Mouse (Mus musculus) urinary bladder, adult 2 months (tissue): ENCODE data around the gene Nfib. TPM values are rescaled to one million over a fixed set of nuclear protein-coding genes. Genes with fewer than 3 reads are reported as not detected.
A peak's percentile ranks its signal among the peaks of the same experiment; 100 is the strongest.

Experiments
- DNase-seq: peaks from one replicate; pipeline ENCODE4 v3.0.0; 2022; ENCODE audit warnings: low spot score
- polyA plus RNA-seq: library from polyadenylated mRNA; depleted of rRNA; stranded (reverse); fragments of >200 nt; gene quantifications from 2 replicates; pipeline ENCODE4 v1.2.3, GENCODE M21; 2012

Nfib gene
- polyA plus RNA-seq, 1 experiment = 28.0 TPM

DNA sequence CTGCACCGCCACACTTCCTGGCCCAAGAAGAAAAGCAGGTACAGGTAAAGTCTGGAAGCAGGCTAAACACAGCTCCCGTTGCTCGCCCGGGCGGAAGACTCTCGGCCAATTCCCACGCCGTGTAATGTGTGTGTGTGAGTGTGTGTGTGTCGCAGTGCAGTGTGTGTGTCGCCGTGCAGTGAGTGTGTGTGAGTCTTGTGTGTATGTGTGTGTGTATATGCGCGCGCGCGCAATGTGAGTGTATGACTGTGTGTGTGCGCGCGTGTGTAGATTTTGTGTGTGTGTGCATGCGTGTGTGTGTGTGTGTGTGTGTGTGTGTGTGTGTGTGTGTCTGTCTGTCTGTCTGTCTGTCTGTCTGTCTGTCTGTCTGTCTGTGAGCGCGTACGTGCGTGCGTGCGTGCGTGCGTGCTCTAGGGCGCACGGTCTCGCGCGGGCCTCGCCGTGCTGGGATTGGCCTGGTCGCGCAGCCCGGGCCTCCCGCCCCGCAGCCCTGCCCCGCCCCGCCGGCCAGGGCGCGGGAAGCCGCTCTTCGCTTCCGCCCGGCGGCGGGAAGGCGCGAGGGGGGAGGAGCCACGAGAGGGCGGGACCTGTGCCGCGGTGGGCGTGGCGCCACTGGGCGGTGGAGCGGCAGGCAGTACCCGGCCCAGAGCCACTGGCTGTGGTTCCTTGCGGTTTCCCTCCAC, 192.7 kb downstream of the Nfib start:
- DNase-seq = peak; percentile 96

DNA sequence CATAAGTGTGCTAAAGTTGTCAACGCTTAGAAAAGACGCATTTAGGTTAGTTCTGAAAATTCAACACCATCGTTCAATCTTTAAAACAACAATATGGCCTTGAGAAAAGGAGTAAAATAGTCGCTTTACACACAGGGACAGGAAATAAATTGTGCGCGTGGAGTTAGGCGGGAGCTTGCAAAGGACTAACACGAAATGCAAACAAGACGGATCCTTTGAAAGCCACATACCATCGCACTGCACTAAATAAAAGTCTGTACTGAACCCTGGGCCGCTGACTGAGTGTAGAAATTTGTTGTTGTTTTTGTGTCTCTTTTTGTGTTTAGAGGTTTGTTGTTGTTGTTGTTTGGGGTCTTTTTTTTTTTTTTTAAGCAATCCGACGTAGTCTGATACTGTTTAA, 193.2 kb downstream of the Nfib start:
- no peak for DNase-seq

DNA sequence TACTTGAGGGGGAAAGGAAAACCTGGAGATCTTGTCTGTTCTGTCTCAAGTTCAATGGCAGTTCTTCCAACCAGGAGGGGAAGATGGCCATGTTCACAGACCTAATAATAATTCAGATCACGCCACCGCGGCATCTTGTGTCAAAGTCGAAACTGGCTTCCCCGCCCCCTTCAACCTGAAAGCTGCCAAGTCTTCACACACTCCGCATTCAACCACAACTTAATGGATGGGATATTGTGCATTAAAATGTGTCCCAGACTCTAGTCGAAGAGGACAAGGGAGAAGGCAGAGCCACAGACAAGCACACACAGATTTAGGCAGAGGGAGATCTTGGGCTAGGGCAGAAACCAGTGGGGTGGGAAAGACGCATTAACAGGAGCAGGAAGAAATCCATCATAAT, 194.0 kb downstream of the Nfib start:
- no peak for DNase-seq

DNA sequence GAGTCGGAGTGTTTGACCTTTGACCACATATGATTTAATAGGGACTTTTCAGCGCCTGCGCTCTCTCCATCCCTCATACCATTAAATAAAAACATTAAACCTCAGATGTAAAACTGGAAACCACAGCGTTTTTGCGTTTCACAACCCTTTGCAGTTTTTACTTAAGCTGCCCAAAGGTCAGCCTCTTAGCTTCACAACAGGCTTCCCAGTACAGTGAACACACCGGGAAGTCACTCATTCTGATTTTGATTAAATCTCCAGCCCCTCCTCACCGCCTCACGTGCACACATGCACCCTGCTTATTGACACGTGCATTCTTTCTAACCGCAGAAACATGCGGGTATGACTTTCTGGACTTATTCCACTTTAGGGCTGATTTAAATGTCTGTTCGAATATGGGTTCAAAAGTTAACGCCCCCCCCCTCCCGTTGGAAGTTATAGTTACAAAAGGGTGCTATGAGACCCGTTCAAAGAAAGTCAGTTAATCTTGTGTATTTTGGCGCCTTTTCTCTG, 194.5 kb downstream of the Nfib start:
- no peak for DNase-seq

DNA sequence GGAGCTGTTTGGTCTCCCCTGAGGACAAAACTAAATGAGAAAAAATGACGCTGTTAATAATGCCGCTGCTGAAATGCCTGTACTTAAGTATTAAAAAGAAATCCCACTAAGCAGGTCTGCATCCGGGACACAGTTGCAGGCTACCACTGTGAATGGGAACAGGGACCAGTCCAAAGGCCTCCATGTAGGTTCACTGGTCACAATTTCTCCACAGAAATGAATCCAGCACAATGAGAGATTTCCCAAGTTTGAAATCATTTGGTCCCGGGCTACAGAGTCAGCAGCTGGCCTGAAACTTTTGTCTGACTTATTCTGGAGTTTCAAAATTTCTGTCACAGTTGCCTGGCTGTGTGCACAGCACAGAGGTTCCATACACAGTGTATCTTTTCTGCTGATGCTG, 195.8 kb downstream of the Nfib start:
- no peak for DNase-seq

DNA sequence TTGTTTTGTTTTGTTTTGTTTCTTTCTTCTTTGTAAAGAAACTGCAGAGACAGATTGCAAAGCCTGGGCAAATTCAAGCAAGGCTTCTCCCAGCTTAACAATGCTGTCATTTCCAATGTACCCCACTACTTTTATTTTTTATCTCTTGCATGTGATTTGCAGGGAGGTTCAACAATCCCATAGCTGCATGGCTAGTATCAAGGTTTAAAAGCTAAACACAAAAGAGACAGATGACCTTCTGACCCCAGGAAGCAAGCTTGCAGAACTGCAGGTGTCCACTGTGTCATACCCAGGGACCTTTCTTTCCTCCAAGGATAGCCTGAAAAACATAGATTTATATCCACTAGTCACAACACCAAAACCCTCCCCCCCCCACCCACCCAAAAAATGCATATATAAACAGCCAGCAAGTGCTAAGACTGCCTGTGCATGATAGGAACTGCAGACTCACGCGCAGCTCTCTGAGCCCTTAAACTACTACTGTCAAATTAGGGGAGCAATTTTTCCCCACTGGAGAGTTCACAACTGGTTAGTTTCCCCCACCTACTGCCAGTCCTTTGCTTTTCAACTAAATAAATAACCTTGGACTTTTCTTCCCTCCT, 196.3 kb downstream of the Nfib start:
- no peak for DNase-seq

DNA sequence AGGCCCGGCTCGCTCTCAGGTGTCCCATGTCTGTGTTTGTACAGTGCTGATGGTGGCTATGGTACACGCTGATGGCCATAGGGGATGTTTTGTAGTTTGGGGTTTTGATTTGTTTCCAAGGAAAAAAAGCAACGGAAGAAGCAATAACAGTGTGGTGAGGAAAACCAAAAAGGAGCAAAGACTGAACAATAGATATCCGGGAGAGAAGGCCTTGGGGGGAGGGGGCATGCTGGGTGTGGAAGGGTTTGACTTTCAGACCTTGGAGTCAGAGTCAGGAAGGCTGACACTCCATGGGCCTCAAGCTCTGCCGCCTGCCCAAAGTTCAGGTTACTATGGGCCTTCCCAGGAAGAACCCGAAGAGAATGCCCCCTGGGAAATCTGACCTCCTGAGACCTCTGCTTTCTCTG, 197.3 kb downstream of the Nfib start:
- DNase-seq = no peak

DNA sequence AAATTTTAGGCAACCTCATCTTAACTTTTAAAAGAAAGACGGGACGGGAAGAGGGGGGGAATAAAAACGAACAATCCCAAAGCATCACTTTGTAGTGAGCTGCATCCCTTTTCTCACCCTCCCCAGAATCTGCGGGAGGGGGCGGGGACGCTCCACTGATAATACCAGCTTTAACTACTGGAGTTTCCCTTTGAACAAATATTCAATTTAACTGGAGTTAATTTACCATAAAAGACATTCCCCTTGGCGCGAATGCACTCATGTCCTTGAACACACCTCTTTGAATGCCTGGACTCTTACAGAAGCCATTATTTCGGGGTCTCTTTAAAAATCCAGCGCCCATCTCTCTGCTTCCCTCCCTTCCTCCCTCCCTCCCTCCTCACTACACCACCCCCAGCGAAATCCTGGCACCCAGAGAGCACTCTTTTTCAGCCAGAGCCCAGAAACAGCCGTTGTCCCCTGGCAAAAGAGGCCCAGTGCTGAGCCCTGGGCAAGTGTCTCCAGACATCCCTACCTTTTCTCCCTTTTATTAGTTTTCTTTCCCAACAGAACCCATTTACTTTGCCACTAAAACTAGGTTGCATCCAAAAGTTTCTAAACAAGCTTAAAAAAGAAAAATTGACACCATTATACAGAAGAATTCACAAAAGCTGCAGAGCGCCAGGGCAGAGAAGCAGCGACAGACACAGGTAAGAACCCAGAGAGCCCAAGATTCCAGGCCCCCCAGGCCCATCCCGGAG, 197.8 kb downstream of the Nfib start:
- no peak for DNase-seq

DNA sequence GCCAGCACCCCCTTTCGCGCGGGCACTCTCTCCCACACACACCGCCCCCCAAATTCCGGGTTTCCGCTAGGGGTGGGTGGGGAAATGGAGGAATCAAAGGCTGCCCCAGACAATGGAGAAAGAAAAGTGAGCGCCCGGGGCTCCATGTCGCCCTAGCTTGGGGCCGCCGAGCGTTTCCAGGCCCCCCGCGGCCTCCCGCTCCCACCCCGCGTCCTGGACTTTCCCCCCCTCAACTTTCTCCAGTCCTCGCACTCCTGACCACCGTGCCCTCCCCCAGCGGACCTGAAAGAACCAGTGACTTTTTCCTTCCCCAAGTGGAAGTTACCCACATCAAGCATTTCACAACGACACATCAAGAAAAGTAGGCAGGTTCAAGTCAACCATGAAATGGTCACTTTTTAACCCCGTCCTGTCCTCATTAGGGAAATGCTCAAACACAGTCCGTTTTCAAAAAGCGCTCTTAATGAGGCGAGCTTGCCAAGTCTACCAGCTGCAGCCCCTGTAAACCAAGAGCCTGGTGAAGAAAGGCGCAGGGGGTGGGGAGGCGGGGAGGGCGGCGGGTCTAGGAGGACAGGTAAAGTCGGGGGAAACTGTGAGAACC, 198.7 kb downstream of the Nfib start:
- DNase-seq = no peak

DNA sequence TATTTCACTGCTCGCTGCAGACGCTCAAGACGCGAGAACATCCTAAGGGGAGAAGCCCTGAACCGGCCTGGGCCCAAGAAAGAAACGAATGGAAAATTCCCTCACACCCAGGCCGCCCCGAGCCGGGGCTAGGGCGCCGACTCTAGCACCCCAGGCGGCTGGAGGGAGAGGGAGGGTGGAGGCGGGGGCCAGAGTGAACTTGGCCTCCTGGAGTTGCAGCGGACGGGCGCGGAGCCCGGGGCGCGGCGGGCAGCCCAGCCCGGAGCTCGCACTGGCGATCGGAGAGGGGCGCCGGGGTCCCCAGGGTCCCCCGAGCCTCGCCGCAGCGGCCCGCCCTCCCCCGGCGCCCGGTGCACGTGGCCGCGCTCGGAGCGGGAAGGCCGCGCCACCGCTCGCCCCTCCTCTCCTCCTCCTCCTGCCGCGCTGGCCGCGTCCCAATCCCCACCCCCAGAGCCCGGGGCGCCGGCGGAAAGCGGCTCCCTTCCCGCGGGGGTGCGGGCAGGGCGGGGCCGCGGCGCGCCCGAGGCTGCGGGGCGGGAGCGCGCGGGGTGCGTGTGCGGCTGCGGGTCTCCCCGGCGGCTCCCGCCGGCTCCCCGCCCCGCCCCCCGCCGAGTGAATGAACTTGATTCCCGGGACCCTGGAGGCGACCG, 199.3 kb downstream of the Nfib start:
- peak; percentile 96 for DNase-seq

DNA sequence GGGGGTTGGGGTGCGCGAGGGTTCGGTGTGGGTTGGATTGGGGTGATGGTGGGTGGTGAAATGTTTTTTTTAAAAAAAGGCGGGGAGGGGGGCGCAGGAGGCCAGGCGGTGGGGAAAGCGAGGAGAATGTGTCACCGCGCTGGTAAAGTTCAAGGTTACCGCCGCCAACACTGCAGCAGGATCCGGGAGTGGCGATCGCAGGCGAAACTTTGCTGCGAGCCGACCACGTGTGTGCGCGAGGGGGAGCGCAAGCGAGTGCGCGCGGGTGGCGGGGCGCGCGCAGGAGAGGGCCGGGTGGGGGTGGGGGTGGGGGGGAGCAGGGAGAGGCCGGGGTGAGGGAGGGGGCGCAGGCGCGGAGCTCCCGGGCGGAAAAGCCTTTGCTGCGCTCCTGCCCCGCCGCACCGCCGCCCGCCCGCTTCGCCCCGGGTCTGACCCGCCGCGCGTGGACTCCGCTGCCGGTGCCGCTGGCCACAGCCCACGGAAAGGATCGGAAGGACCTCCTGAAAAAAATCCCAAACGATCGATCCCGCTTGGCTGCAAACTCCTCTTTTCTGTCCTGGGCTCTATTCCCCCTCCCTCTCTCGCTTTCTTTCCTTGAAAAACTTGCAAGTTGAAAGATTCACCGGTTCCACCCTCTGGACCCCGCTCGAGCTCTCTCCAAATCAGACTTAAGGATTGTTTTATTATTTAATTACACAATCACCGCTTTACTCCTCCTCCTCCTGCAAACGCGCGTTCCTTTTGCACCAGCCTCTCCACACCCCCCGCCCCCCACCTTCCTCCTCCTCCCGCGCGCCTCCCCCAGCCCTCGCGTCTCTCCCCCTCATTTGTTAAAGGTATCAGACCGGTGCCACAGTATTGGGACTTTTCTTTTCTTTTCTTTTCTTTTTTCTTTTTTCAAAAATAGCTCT, 200.2 kb downstream of the Nfib start:
- DNase-seq = peak; percentile 73

DNA sequence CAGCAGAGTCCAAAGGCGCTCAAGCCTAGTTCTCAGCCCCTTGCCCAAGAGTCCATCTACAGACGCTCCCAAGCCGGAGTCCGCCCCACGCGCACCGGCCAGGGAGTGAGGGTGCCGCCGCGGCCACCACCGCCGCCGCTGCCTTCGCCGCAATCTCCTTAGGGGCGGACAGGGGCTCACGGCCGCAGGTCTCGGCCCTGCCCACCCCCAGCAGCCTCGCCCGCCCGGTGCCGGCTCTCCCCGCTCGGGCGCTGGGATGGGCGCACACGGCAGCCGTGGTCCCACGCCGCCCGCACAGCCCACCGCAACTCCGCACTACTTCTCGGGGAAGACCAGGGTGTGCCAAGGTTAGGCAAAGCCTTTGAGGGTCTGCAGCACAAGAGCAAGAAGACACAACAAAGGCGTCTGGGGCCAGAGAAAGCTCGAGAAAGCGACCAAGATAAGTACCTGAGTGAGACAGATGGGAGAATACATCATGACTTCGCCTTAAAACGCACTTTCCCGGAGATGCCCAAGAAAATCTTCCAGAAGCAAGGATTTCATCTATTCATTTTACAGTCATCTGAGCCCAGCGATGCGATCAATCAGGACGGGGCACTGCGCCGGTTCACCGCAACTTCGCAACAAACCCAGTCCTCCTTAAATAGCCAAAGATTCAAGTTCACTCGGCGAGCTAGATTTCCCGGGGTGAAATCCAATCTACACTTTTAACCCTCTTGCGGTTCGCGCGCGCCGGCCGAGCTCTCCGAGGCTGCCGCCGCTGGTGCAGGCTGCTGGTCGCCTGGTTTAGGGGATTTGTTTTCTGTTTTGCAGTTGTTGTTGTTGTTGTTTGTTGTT, 201.0 kb downstream of the Nfib start:
- DNase-seq = no peak

DNA sequence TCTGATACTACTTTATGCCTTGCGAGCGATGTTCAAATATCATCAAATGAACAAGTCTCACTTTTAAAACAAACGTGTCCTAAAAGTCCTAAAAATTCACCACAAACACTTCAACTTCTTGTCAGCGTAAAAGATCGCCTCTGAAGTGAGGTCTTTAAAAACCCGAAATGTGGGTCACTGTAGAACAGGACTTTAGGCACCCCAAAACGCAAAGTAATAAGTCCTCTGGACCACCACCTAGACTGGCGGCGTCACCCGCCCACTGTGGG, 201.6 kb downstream of the Nfib start:
- DNase-seq = no peak

DNA sequence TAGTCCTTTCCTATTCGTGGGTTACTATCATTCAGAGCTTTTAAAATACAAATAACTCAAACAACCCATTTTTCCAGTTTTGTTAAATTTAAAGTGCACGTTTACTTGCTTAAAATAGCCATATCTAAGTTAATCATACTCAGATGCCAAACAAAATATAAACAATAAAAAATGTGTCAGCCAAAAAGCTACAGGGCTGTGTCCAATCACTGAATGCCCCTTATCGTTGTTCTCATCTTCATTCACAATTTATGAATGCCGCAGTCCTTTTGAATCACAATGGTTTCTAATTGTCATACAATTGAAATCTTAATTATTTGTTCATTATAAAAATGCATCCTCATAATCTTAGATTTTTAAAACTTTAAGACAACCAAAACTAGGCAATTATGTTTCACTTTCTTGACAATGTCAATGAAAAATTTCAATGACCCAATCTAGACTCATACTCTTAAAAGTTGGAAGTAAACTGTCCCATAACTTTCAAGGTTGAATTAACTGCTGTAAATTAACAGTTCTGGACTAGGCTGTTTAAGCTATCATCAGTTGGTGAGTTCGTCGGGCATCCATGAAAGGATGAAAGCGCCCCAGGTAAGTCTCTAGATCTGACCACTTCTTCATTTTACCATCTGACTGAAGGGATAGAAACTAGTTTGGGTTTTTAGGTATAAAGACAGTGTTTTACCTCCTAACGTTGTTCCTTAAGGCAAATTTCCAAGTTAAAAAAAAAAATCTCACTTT, 202.1 kb downstream of the Nfib start:
- DNase-seq = no peak

DNA sequence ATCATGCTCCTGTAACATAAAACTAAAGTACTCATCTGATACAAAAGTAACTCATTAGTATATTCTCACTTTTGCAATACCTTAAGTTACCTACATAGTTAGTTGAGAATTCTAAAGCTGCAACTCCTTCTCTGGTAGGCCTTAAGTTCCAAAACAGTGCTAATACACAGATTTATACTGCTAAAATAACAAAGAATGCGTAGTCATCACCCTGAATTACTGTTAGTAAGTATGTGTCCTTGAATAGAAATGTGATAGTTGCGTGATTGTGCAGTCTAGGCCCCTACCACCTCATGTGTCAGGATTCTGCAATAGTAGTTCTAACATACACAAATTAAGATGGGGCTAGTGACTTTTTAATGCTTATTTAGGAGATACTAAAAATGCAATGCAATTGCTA, 202.9 kb downstream of the Nfib start:
- no peak for DNase-seq

DNA sequence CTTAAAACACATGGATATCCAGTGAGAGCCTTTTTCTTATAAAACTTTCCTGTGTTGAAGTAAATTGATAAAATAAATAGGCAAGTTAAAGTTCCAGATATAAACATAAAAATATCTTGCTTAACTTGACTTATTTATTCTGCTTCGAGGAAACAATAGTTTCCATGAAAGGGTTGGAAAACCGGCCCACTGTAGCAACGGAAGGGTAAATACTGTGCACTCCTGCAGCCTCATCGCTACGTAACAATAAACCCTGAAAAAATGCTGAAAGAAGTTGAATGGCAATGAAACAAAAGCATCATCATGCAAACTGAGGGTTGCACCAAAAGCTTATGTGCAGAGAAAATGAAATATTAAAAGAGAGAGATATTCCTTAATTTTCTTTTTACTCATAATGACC, 203.5 kb downstream of the Nfib start:
- no peak for DNase-seq

DNA sequence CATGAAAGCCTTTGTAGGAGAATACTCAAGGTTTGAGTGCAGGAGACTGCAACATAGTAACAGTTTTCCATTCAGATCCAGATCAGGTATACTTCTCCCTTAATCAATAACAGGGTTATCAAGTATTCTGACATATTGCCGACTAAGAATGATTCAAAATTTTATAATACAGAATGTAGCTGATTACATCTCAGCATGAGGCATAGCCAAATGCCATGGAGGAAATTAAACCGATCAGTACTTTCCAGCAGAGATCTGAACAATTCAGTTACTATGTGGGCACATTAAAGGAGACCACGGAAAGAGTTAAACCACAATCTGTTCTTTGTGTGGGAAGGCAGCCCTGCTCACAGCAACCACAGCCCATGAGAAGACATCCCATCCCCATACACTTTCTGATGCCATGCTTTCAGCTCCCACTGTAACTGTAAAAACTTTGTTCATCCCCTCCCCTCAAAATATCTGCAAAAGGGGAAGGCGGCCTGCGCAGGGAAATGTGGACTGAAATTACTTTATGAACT, 204.9 kb downstream of the Nfib start:
- no peak for DNase-seq

DNA sequence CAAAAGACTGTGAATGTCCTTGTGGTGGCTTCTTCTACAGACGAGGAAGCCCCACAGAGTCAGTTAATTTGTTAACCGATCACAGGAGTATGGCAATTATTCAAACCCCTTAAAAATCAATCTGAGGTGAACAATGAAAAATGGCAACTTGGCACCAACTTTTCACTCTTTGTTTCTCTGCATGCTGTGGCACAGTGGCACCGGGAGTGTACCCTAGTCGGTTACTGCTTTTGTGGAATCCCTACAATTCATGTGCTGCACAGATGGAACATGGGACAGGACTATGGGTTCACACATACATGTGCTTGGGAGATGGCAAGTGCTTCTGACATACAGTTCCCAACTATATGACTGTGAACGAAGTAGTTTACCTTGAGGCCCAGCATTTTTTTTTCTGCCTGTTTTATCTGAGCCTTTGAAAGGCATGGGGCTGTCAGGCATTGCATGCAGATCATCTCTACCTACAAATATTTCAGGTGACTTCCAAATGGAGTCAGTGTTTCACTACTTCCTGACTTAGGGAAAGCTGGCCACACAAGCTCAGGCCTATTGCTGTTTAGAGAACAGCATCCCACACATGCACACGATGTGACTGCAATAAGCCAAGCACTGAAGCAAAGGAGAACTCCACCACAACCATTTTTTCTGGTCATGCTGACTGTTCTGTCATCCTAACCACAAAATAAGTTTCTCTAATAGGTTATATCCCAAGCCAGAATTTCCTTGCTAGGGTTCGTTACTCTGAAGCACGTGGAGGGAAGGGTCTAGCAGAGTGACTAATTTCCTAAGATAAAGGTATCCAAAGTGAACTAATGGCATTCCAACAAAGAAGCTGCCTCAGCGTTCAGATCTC, 205.6 kb downstream of the Nfib start:
- DNase-seq = no peak
